Mouse (Mus musculus) right cerebral cortex, postnatal 36 days (tissue): ENCODE results near the gene Samd4.

Source experiments
- DNase-seq, 2 experiments: peaks; one replicate each; pipeline ENCODE4 v3.0.0; 2022; ENCODE audit warnings: low spot score in 2 of 2, mixed read lengths in 1 of 2

Samd4 gene

GRCm38 (mm10) chr14:46882431-46883067, at the start of gene Samd4:
Samd4 (plus strand) TSS chr14:46882854.
- peak; percentile 52 to 54 for DNase-seq

DNA sequence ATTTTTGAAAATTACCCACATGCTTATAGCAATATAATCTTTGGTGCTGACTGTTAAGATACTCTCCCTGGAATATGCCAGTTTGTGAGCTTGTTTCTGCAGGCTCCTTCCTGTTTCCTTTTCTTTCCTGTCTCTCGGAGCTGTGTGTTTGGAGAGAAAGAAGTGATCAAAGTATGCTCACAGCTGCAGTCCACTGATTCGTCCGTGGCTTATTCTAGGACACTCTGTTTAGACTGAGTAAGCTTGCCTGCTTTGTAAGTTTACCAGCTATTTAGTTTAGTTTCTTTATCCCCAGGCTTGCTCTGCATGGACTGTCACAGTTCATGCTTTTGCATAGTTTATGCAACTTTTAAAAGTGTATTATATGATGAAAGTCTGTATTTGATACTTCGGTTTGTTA, 43.3 kb upstream of the Samd4 start:
- no peak for DNase-seq

DNA sequence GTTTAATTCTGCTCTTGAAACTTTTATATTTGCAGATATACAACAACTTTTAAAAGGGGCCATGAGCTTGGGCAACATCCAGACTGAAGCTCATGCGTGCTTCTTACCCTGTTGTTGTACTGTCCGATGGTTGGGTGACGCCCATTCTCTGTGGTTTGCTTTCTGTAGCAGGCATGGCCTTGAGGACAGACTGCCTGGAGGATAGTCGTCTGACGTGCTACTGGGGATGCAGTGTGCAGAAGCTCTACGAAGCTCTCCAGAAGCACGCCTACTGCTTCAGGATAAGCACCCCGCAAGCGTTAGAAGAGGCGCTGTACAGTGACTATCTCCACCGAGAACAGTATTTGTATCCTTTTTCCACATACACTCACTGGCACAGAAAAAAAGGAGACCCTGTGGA, 36.9 kb upstream of the Samd4 start:
- DNase-seq, result no peak

GRCm38 (mm10) chr14:46848063-46848590, 34.5 kb upstream of the Samd4 start:
- DNase-seq, result no peak

- no peak for DNase-seq
Measured at GRCm38 (mm10) chr14:46848736-46849135, 33.9 kb upstream of the Samd4 start.

GRCm38 (mm10) chr14:46849769-46850168, 32.9 kb upstream of the Samd4 start:
- DNase-seq, result no peak

- no peak for DNase-seq
Measured at GRCm38 (mm10) chr14:46853677-46854076, 29.0 kb upstream of the Samd4 start.

DNA sequence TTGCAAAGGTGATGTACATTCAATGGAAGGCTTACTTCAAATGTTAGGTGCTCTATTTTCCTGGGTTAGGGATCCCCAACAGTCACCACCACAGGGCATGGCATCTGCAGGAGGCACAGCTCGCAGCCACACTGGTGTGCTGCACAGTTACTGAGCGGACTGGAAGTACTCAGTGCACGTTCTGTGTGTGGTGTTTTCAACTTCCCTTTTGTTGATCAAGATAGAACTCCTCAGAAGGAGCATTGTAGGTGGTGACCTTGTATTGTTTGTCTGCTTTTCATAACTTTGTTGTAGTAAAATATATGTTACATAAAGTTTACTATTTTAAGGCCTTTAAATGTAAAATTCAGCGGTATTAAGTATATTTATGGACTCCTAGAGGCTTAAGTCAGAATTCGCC, 19.7 kb upstream of the Samd4 start:
- no peak for DNase-seq

GRCm38 (mm10) chr14:46880935-46881334, 1.7 kb upstream of the Samd4 start:
- DNase-seq, result peak; percentile 7 to 33

GRCm38 (mm10) chr14:46881581-46882430, 848 bp upstream of the Samd4 start:
- DNase-seq, result peak in 1 of 2 experiments; percentile 10

DNA sequence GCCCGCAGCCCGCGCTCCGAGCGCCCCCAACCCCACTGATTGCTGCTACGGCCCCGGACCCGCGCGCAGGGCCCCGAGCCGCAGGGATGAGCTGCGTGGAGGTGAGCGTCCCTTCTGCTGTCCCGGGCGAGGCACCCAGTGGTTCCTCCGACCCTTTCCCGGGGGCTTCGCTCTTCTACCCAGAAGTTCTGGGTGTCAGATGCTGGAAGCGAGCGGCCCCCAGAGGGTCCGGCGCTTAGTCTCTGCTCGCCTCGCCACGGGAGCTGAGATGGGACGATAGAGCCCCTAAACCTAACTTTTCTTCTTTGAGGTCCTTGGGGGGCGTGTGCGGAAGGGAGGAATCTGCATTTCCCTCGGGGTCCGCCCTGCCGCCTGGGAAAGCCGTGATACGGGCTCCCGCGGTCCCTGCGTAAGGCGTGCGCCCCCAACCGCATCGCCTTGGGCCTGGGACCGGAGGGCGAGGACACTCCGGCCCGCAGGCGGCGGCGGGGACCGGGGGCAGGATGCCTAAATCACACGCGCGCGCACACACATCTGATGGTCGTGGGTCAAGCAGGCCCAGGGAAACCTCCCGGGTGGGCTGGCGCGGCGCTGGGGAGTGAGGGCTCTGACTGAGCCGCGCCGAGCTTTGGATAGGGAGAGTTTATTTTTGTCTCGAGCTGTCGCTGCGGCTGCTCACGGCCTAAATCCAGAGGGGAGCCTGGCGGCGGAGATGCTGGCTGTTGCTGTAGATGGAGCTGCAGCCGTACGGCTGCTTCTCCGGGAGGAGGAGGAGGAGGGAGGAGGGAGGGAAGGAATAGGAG, 615 bp downstream of the Samd4 start:
- DNase-seq, result peak; percentile 57 to 76

GRCm38 (mm10) chr14:46883871-46884441, 1.3 kb downstream of the Samd4 start:
- DNase-seq, result peak; percentile 24 to 29

- DNase-seq, result peak; percentile 24 to 49
Measured at GRCm38 (mm10) chr14:46884701-46885428, 2.2 kb downstream of the Samd4 start.

DNA sequence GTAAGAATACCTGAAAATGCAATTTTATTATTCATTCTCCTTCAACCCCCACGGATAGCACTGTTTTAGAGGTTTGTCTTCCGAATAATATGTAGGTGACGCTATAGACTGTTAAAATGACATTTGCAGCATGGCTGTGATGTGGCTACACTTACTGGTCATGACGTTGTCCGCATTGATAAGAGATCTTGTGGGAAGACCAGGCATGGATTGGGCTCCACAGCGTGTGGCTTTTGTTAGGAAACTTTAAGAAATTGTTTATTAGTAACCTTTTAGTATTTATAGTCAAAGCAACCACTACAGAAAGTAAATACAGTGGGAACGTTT, 2.7 kb downstream of the Samd4 start:
- no peak for DNase-seq

DNA sequence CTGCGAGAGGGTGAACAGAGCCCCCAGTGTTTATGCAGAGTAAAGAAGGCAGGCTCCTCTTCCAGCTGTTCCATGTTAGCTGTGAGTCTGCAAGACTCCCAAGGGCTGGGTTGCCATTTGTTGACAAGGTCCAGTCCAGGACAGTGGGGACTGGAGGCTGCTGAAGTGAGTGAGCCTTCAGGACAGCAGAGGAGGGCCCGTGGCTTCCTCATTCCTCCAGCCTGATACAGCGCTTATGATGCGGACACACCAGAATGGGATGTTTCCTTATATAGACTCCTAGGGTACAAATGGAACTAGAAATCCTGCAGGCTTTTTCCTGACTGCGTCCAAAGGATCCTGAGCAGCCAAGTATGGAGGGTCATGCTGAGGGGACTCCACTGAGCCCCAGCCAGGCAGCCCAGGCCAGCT, 3.2 kb downstream of the Samd4 start:
- peak in 1 of 2 experiments; percentile 15 for DNase-seq

DNA sequence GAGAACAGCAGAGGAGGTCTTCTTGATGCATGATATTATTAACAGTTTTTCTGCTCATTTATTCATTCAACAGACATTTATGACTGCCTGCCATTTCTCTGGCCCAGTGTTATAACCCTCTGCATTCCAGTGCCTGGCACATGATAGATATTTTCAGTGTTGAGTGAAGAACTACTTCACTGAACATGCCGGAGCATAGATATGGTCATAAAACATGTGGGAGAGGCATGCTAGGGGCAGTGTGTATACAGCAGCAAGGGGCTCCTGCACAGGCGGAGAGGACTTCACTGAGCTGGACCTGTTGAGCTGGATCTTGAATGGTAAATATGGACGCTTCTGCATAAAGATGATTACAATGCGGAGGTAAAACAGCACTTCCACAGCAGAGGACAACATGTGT, 6.4 kb downstream of the Samd4 start:
- no peak for DNase-seq

GRCm38 (mm10) chr14:46893961-46894360, 11.3 kb downstream of the Samd4 start:
- no peak for DNase-seq

GRCm38 (mm10) chr14:46897953-46898352, 15.3 kb downstream of the Samd4 start:
- no peak for DNase-seq

DNA sequence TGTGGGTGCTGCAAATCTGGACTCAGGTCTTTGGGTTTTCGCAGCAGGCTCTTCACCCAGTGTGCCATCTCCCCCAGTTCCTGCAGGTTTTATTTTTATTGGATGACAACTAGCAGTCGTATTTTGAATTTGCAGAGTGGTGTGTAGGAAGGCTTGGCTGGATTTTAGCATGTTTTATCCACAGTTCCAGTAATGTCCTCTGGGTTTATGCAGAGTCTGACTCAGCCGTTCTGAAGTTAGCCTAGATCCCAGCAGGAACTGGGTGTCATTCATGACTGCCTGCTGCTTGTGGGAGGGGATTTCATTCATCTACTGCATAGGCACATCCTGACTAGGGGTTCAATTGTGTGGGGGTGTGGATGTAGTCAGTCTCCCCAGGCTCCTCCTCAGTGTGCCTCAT, 16.0 kb downstream of the Samd4 start:
- peak; percentile 53 to 86 for DNase-seq

GRCm38 (mm10) chr14:46902498-46903087, 19.9 kb downstream of the Samd4 start:
- DNase-seq, result no peak

GRCm38 (mm10) chr14:46904276-46904675, 21.6 kb downstream of the Samd4 start:
- DNase-seq, result no peak
